Mouse (Mus musculus) G1E (cell line): ENCODE measurements at regions not wholly inside any gene's neighbourhood (a gene's known extent, or its start where the extent isn't known, plus 50 kb on each side); places are given as distances from the start of the nearest gene placed in this dataset.

Source experiments
- CTCF ChIP-seq: IDR thresholded peaks from 2 replicates; pipeline ENCODE4 v1.5.1; 2012; ENCODE audit warnings: low read depth, low read length, inconsistent platforms, mixed read lengths
- GATA1 ChIP-seq: IDR thresholded peaks from 2 replicates; pipeline ENCODE4 v1.6.1; 2012; ENCODE audit warnings: borderline replicate concordance, low read length, inconsistent platforms, mixed read lengths
- GATA2 ChIP-seq: IDR thresholded peaks from 2 replicates; pipeline ENCODE4 v1.6.1; 2012; ENCODE audit warnings: low read depth, low read length, inconsistent platforms, borderline replicate concordance
- POLR2AphosphoS5 ChIP-seq: IDR thresholded peaks from 2 replicates; pipeline ENCODE4 v1.6.1; 2012; ENCODE audit warnings: low read depth, low read length, inconsistent platforms; ENCODE audit not compliant: insufficient replicate concordance
- TAL1 ChIP-seq: conservative IDR thresholded peaks from 2 replicates; pipeline ENCODE4 v1.6.1; 2012; ENCODE audit warnings: low read depth, low read length, inconsistent platforms, mixed read lengths

DNA sequence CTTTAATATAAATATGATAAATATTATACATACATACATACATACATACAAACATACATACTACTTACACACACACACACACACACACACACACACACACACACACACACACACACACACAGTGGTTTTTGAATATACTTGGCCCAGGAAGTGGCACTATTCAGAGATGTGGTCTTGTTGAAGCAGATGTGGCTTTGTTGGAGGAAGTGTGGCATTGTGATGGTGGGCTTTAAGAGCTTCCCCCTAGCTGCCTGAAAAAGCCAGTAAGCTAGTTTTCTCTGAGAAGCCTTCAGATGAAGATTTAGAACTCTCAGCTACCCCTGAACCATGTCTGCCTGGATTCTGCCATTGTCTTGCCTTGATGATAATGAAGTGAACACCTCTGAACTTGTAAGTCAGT is 185.0 kb upstream of the Tom1l1 start:
- no peak for TF ChIP-seq CTCF
- TF ChIP-seq POLR2AphosphoS5: no peak
- TF ChIP-seq GATA2: no peak
- no peak for TF ChIP-seq TAL1
- no peak for TF ChIP-seq GATA1
